Mouse (Mus musculus) CH12F3 (cell line): ENCODE data around the gene Sema3d.

ENCODE experiments used
- in situ Hi-C: fragments of 300-500 bp; cut with MboI; formaldehyde crosslinking; loops from 2 replicates; pipeline ENCODE4 v1.14.3; 2020; ENCODE audit warnings: low sequenced_read_pairs

The Sema3d gene

GRCm38 (mm10) chr5:12383133-12383959, at the start of gene Sema3d:
Sema3d (plus strand) TSS chr5:12383385.
- in situ Hi-C loops, result no loop called here

DNA sequence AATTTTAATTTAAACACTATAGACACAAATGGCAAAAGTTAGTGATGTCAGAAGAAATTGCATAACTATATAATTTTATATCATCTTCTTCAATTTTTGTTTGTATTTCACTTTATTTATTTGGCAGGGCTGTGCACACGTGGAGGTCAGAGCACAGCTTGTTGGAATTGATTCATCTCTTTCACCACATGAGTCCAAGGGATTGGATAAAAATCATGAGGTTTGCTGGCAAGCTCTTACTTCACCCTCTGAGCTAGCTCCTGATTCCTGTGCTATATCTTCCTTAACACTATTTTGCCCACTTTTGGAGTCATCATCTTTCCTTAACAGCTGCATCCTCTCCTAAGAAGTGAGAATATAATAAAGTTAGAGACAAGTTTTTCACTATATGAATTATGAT, 5.9 kb upstream of the Sema3d start:
- in situ Hi-C loops, result no loop called here

GRCm38 (mm10) chr5:12378900-12379299, 4.3 kb upstream of the Sema3d start:
- in situ Hi-C loops, result no loop called here

- in situ Hi-C loops, result no loop called here
Observed at GRCm38 (mm10) chr5:12382010-12382409, 1.2 kb upstream of the Sema3d start.

GRCm38 (mm10) chr5:12383960-12384285, 738 bp downstream of the Sema3d start:
- in situ Hi-C loops, result no loop called here

- in situ Hi-C loops, result no loop called here
Observed at GRCm38 (mm10) chr5:12392667-12393066, 9.5 kb downstream of the Sema3d start.

GRCm38 (mm10) chr5:12399271-12399670, 16.1 kb downstream of the Sema3d start:
- in situ Hi-C loops, result no loop called here

- in situ Hi-C loops, result no loop called here
Observed at GRCm38 (mm10) chr5:12404229-12404628, 21.0 kb downstream of the Sema3d start.

DNA sequence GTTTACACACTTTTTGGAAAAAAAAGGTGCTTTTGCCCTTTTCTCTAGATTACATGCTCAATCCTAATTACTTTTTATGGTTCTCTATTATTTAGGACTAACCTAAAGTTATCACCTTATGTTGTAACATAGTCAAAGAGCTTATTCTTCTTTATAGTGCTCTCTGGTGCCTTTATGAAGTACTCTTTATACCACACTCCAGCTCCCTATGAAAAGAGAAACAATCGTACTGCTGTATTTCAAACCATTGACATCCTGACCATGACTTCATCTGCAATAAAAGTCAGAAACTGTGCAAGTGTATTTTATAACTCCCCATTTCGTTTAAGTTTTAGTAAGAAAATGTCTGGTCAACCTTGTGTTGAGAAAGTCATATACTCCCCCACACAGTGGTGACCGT, 29.4 kb downstream of the Sema3d start:
- in situ Hi-C loops, result no loop called here

GRCm38 (mm10) chr5:12423264-12423663, 40.1 kb downstream of the Sema3d start:
- in situ Hi-C loops, result no loop called here

DNA sequence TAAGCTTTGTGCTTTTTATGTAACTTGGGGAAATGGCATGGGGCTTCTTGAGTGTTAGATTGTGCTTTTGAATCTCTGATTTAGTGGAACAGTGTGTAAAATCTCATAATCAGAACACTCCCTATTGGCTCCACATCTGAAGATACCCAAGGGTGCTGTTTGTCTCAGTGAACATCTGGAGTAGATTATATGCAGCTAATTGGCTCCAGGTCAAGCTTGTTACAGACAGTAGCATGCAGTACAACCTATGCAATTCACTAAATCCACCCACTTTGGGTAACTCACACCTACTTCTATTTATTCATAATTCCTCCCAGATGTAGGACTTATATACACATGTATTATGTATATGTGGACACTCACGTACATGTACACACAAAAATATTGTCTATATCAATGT, 58.6 kb downstream of the Sema3d start:
- in situ Hi-C loops, result no loop called here

DNA sequence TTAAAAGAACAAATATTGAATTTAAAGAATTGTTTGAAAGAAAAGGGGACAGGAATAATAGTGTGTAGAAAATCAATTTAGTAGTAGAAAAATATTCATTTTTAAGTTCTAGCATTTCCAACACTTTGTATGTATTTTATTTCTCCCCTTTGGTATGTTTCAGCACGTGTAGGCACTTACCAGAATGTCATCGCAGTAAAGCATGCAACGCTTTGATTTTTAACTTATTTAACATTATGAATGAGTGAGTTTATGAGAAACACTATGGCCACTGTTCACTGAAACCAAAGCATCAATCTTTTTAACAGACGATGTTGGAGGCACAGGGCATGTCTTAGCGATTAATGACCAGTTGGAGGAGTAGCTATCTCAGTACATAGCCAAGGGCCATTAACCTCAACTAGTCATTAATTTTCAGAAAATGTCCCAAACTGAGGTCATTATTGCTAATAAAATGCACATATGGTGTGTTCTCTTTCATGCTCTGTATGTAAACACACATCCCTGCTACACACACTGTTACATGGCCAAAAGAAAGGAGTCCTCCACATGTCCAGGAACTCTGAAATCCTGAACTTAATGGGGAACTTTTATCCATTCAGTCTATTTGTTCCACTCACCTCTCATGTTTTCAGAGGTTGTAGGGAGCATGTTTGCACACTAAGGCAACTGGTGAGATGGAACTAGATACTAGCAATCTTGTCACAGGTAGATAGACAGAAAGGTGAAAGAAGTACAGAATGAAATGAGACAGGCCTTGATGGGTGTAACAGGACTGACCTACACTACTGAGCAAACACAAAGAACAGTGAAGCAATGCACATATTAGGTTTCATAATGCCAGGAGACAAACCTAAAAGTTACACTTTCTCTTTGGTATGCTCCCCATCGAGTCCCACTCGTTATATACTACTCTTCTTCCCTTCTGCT, 59.3 kb downstream of the Sema3d start:
- in situ Hi-C loops, result no loop called here

DNA sequence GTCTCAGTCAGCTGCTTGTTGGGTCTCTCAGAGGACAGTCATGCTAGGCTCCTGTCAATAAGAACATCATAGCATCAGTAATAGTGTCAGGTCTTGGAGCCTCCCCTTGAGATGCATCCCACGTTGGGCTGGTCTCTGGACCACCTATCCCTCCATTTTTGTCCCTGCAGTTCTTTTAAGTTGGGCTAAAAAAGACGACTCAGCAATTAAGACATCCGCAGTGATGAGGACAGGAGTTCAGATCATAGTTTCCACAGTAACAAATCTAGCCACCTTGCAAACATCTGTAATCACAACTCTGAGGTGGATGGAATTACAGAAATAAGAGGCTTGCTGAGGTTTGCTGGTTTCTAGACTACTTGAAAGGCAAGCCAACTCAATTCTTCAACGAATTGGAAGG, 67.9 kb downstream of the Sema3d start:
- in situ Hi-C loops, result no loop called here

GRCm38 (mm10) chr5:12454946-12455345, 71.8 kb downstream of the Sema3d start:
- in situ Hi-C loops, result no loop called here

DNA sequence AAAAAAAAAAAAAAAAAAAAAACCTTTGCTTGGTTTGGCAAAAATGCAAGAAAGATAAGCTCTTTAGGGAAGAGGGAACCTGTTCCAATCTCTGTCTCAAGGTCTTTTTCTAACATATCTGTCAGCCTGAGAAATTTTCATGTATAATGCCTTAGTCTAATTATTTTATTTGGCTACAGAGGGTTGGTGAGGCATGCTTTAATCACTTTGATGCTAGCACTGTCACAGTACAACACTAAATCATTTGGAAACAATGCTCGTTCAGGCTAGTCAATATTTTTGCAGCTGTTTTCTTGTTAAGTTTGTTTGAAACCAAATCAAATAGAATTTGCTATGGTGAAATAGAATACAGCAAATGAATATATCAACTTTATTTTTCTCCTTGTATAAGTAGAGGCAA, 74.3 kb downstream of the Sema3d start:
- in situ Hi-C loops, result no loop called here

DNA sequence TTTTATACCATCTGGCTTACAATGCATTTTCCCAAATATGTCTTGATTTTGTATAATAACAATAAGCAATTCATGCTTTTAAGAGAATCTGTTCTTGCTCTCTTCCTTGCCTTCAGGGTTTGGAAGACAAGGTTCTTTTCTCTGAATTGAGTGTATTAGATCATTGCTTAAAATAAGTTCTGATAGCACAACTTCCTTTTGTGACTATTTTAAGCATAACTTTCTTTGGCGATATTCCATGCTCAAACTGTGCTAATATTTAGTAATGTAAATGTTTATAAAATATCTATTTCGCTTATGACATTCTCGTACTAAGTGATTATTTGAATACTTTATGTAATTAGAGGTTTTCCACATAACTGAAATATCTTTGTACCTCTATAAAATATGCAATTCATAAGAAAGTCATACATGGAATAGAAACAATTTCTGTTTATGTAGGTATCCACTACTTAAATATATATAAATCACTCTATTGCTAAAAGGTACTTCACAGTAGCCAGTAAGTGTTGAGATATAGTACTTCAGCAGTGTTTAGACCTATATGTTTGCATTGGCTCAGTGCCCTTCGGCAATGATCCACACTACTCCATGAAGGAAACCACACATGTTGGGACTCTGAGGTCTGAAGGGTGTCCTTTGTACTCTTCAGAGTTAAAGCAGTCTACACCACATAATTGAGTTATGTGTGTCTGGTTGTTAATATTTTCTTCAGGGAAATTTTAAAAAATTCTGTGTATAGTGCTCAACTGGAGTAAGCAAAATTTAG, 84.6 kb downstream of the Sema3d start:
- in situ Hi-C loops, result no loop called here

- in situ Hi-C loops, result no loop called here
Observed at GRCm38 (mm10) chr5:12474904-12475638, 91.9 kb downstream of the Sema3d start.

DNA sequence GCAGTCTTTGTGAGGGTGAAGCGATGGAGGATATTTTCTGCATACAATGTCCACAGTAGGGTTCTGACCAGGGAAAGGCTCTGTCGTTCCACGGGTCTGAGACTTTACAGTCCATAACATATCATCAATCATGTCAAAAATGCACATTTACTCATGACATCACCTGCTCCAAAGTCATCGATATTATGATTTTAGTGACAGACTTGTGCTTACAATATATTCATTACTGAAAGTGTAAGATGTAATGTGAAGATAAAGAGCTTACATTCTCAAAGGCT, 92.4 kb downstream of the Sema3d start:
- in situ Hi-C loops, result no loop called here

- in situ Hi-C loops, result no loop called here
Observed at GRCm38 (mm10) chr5:12487926-12488325, 104.7 kb downstream of the Sema3d start.

DNA sequence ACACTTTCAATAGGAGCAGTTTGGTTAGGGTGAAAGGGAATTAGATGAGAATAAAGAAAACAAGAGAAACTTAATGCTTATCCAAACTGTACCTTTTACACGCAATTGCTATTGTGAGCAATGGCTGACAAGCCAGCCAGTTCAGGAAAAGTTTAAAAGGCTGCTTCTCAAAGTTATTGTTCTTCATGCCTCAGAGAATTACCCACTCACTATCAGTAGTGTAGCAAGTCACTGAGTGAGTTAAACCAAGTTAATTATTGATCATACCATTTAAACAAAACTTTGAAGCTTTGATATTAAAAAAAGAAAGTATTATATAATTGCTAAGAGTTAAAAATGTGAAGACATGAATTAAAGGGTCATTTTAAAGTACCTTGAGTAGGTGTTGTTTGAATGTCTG, 108.5 kb downstream of the Sema3d start:
- in situ Hi-C loops, result no loop called here
